Mouse (Mus musculus): ENCODE measurements around the gene Nucks1.

The Nucks1 gene

DNA sequence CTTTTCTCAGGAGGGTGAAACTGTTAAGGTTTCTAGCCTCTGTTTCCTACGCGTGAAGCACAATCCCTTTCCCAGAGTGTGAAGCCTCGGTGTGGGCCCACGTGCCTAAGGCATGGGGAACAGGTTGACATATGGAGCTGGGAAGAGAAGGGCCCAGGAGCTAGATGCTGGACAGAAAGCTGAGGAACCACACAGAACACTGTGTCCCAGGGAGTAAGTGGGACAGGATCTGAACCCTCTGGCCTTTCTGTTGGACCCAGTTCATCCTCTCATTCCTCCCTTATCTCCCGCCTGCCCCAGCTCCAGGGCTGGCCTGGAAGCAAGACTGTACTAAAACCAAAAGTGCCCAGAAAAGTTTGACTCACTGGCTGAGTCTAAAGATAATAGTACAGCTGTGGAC, 53.8 kb downstream of the Nucks1 start:
- in situ Hi-C loops (cut with MboI, MseI) = no loop called here

DNA sequence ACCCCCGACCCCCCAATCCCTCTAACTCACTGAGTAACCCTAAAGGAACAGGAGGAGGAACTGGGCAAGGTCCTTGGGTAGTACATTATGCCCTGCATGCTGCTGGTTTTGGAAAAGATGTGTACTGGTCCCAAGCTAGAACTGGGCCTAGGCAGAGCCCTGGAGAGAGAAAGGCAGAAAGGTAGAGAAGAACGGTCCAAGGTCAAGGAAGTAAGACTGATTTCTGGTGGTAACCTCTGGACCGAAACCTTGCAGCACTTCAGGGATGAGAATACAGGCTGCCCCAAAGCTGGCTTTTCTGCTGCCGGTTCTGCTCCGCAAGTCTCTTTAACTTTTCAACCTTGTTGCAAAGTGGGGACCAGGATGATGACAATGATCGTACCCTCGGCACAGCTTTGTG, 54.2 kb downstream of the Nucks1 start:
- in situ Hi-C loops (cut with MboI, MseI) = no loop called here

GRCm38 (mm10) chr1:131965818-131966217, 55.5 kb downstream of the Nucks1 start:
- in situ Hi-C loops (cut with MboI, MseI) = no loop called here

- in situ Hi-C loops (cut with MboI, MseI) = no loop called here
Measured at GRCm38 (mm10) chr1:131967336-131967735, 57.0 kb downstream of the Nucks1 start.

GRCm38 (mm10) chr1:131968556-131968955, 58.2 kb downstream of the Nucks1 start:
- in situ Hi-C loops (cut with MboI, MseI) = no loop called here

GRCm38 (mm10) chr1:131968983-131969382, 58.6 kb downstream of the Nucks1 start:
- in situ Hi-C loops (cut with MboI, MseI) = no loop called here

DNA sequence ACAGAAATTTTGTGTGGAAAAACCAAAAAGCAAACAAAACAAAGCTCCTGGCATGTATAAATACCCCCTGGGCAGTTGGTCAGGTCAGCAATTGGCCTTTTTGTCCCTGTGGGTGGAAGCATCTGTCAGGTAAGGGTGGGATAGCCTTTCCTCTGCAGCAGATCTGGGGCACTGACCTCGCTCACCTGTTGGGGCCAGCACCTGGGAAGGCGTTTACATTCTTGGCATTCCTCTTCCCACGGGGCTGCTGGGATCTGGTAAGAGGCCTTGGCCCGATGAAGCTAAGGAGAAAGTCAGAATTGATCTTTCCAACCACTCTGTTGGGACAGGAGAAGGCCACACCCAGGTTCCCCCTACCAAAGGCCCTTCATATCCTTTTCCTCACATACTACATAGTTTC, 59.5 kb downstream of the Nucks1 start:
- in situ Hi-C loops (cut with MboI, MseI) = no loop called here

DNA sequence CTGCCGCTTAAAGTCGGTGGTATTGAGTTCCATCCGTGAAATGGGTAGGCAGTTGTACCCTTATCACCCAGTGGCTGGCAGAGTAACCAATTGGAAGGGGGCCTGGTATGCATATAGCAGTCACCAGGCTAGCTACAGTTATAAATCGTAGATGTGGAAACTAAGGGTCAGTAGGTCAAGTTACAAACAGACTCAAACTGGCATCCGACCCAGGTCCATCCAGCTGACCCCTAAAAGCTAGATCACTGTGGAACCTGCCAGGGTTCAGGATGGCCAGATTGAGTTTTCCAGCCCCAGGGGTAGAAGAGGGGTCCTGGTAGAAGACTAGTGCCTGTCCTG, 60.0 kb downstream of the Nucks1 start:
- in situ Hi-C loops (cut with MboI, MseI) = no loop called here

GRCm38 (mm10) chr1:131970661-131971520, 60.6 kb downstream of the Nucks1 start:
- in situ Hi-C loops (cut with MboI, MseI) = no loop called here

DNA sequence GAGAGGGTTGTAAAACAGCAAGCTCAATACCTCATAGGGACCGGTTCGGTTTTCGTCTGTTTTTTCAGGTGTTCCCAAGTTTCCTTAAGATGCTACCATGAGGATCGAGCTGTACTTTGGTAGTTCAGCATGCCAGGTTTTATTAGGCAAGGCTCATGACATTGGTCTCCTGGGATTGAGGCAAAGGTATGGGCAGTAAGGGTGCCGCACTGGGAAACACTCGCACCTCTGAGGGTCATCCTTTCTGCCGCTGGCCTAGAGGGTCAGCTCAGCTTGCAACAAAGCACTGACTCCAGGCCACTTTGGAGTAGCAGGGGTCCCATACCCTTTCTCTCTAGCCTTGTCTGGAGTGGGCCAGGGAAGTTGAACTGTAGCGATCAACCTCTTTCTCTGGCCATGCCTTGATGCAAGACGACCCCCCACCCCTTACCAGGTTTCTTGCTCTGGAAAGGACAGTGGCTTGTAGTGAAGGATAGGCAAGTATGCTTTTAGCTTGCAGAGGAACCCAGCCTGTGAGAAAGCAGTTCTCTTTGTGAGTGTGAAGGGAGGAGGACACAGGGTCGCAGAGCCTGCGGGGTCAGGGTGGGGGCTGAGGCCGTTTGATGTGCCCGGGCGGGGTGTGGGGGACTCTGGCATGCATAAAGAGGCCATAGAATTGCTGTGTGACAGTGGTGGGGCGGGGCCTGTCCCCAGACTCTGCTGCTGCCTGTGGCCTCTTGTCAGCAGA, 61.6 kb downstream of the Nucks1 start:
- in situ Hi-C loops (cut with MboI, MseI) = no loop called here

- in situ Hi-C loops (cut with MboI, MseI) = no loop called here
Measured at GRCm38 (mm10) chr1:131972498-131973334, 62.4 kb downstream of the Nucks1 start.

DNA sequence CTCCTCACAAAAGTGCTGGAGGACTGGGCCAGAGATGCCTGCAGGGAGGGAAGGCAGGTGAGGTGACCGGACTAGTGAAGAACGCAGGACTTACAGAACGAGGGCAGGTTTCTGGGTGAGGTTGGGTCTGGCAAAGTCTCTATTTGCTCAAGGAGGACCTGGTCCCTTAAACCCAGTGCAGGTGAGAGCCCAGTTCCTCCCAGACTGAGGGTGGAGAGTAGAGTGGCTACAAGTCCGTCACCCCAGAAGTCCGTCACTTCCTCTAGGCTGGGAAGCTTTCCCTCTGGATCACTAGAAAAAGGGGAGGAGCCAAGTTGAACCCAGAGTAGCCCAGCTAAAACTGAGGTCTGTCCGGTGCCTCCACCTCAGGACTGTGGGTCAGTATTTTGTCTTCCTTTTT, 63.7 kb downstream of the Nucks1 start:
- in situ Hi-C loops (cut with MboI, MseI) = no loop called here

- in situ Hi-C loops (cut with MboI, MseI) = loop anchor here (5.0 kb wide), 2 partner anchors 70 to 140 kb away; no protein-coding TSS in a partner anchor
Measured at GRCm38 (mm10) chr1:131976886-131977285, 66.6 kb downstream of the Nucks1 start.

- in situ Hi-C loops (cut with MboI, MseI) = no loop called here
Measured at GRCm38 (mm10) chr1:131980471-131980870, 70.1 kb downstream of the Nucks1 start.

- in situ Hi-C loops (cut with MboI, MseI) = no loop called here
Measured at GRCm38 (mm10) chr1:131981378-131982013, 71.2 kb downstream of the Nucks1 start.

DNA sequence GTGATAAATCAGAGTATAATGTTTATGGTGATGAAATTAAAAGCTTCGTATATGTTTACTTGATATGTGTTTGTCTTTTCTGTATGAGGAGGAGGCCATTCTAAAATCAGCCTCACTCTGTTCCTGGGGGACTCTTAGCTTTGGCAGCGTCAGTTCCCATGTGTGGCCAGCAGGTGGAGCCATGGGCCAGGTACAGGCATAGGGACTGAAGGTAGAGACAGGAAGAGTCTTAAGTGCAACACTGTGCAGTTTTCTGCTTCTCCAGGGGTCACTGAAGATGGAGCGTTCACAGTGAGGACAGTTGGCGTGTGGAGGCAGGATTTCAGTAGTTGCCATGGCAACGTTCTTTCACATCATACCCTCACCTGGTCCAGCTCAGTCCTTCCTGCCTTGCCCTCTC, 72.6 kb downstream of the Nucks1 start:
- in situ Hi-C loops (cut with MboI, MseI) = no loop called here

GRCm38 (mm10) chr1:131983806-131984205, 73.5 kb downstream of the Nucks1 start:
- in situ Hi-C loops (cut with MboI, MseI) = no loop called here
